Mouse (Mus musculus) embryo, embryonic 10.5 days (tissue): Measurements from ENCODE around the gene Galnt13.
"Not testable (repeated sequence)": the region's sequence is repeated elsewhere in the genome, so short reads cannot be mapped to it uniquely, and the experiment has no call there.

Experiments used
- DNase-seq: peaks from one replicate; pipeline ENCODE4 v3.0.0-alpha.2; 2015; ENCODE audit warnings: low spot score

Gene Galnt13

GRCm38 (mm10) chr2:54915088-54915670 lies 479.1 kb downstream of the Galnt13 start:
- no peak for DNase-seq

- no peak for DNase-seq
Measured at GRCm38 (mm10) chr2:54936369-54936768, 500.3 kb downstream of the Galnt13 start.

DNA sequence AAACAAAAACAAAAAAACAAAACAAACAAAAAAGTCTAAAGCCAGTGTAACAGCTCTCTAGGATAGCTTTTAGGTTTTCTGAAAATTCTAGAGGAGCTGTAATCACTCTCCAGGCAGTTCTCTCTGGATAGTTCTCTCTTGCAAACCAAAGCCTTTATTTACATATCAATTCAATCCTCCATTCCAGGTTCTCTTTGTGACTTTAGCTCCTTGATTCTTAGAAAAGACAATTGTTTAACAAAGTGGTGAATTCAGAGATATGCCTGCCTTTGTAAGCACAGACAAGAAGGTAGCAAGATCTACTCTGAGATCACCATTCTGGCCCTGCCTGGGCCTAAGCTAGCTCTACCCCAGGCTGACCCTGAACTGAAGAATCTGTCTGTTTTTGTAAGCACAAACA lies 501.2 kb downstream of the Galnt13 start:
- no peak for DNase-seq

DNA sequence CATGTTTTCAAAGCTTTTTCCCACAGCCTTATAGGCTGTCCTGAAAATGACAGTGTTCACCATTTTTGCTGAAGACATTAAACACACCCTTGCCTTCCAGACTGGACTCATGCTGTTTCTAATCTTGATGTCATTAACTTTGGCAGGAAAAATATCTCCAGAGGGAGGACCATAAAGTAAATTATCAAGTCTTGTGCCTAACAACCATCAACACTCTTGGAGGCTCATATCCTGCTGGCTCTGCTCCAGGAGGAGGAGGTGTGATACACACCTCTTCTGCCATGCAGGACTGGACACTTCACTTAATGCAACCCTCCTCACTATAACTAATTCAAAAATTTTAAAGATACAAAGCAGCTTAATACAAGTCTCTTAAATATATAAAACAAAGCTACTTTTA lies 502.0 kb downstream of the Galnt13 start:
- DNase-seq: no peak

DNA sequence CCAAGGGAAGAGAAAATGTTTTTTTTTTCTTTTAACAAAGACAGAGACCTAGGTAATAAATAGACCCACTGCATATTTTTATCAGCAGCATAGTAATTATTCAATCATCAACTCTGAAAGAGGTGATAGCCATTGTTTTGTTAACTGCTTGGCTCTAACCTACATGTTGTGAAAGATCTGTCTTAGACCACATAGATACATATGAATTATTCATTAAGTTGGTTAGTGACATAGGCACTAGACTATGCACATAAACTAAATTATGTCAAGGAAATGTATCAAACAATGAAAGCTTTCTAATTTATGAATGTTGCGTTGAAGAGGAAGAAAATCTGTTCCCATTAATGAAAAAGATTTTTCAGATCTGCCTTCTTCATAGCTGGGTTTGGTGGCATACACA lies 507.3 kb downstream of the Galnt13 start:
- DNase-seq: no peak

DNA sequence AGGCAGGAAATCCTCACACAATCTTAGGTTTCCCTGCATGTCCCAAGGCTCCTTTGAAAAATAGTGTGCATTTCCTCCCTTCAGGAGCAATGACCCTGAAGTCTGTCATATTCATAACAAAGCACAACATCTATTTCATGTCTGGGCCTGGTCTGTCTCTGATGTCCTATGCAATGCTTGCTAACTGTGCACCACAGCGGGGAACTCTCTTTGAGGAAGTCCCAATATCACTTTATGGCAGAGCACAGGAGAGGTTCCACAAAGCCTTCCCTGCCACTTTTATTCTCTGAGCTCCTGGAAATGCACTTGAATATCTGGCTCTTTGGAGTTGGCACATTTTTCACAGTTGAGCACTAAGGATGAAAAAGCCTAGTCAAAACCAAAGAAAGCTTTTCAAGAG lies 547.7 kb downstream of the Galnt13 start:
- no peak for DNase-seq

- not testable (repeated sequence) for DNase-seq
Measured at GRCm38 (mm10) chr2:55022539-55022938, 586.4 kb downstream of the Galnt13 start.

DNA sequence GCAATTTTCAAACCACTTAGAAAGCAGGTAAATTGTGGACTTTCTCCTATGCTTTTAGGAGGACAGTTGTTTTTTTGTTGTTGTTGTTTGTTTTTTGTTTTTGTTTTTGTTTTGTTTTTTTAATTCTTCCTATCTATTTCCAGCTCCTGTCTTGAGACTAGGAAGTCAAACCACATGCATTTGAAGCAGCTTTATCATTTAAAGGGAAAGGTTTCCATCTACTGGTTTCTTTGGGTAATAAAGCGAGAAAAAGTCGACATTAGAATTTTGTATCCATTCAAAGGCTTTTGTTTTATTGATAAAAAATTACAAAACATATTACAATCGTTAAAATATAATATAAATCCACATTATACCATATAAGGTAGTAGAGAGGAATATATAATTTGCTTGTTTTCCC lies 598.5 kb downstream of the Galnt13 start:
- peak; percentile 5 for DNase-seq

DNA sequence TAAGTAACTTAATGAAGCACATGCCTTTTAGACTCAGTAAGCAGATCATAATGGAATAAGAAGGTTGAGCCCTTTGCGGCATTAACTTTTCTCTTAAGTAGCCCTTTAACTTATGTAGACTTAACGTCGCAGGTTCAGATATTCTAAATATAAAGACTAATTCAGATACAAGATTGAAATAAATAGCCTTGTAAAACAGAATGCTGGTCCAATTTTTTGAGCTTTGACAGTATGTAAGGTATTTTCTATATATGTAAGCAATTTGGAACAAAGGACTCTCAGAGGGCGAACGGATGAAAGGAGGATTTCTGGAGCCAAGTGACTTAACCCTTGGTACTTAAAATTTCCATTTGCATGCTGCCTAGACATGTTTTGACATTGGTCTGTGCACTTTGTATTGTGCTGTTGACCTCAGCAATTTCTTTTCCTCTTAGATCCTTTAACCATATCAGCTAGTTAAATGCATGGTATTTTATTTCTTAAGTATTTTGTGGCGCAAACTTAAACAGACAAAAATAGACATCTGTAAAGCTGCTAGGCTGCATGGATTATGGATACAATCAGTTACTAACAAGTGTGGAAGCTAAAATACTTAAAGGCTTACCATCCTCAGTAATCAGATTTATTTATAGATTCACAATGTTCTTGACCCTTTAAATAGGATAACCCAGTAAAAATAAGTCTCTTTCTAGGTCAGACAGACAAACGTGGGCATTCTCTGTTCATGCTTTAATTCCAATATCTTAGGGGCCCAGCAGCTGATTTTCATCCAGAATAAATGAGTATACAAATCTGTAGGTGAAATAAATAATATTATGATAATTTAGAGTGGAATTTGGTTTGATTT lies 629.6 kb downstream of the Galnt13 start:
- peak; percentile 24 for DNase-seq

DNA sequence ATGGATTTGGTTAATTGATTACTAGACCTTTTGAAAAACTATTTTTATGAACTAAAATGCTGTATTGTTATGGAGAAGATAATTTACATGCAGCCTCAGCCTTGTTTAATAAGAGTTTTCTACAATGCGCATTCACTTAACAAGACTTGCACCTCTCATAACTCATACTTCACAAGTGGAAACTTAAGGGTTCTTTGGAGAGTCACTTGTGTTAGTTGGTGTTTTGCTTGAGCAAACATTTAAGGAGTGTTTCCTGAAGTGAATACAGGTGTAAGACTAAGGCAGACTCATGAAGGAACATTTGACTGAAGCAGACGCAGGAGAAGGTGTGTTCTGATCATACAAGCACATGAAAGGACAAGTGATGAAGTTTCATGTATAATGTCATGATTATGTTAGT lies 649.5 kb downstream of the Galnt13 start:
- DNase-seq: no peak

DNA sequence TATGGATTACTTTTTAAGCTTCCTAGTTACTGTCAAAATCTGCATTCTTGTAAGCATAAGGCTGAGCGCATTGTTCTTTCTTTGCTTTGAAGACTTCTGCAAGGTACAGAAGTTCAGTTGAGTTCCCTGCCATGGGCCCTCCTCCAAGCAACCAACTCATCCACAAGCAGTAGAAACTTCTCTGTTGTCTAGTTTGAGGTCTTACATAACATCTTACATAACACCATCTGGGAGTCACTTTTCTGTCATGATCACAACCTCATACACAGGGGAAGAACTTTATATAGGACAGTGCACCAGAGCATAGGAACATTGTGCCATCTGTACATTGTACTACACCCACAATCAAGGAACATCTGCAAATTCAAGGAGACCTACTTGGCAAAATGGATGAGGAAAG lies 651.9 kb downstream of the Galnt13 start:
- no peak for DNase-seq

GRCm38 (mm10) chr2:55090332-55090731 lies 654.2 kb downstream of the Galnt13 start:
- DNase-seq: peak; percentile 58

DNA sequence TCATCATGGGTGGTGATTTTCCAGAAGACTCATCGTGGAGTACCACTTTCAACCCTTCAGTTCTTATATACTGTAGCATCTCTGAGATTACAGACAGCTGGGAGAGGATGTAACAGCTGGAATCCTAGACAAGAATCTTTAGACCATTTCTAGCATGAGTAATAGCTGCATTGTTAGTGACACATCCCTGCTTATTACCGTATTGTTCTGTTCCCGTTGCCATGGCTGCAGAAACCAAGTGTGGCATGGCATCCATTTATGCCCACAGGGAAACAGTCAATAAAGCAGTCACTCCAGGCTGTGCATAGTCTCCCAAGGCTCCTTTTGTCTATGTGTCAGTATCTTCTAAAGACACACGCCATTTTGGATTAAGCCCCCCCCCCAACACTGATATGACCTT lies 655.4 kb downstream of the Galnt13 start:
- peak; percentile 63 for DNase-seq

DNA sequence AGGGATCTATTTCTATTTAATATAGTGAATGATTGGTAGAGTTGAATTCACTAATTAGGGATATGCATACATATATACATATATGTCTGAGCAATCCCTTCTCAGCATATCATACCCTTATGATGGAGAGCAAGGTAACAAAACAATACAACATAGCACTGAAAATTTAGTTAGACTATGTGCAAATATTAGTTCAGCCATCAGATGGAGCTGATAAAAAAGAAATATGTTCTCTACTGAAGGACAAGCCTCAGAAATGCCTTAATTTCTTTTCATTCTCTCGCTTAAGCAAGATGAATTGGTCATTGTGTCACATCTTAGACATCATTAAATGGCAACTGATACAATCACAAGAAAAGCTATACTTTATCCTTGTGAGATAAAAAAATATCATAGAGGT lies 663.0 kb downstream of the Galnt13 start:
- DNase-seq: no peak

DNA sequence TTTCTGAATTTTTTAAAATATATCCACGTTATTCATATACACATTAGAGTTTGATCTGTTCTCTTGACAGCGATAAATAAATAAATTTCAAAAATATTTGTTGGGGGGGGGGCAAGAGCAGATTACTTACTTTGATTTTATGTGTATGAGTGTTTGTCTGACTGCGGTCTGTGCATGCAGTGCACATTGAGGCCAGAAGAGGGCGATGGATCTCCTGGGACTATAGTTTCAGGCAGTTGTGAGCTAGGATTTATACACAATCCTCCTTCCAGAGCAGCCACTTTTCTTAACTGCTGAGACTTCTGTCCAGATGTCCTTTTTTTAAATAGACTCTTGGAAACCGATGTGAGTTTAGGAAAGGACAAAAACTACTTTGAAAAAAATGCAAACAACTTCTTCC lies 665.2 kb downstream of the Galnt13 start:
- peak; percentile 5 for DNase-seq

DNA sequence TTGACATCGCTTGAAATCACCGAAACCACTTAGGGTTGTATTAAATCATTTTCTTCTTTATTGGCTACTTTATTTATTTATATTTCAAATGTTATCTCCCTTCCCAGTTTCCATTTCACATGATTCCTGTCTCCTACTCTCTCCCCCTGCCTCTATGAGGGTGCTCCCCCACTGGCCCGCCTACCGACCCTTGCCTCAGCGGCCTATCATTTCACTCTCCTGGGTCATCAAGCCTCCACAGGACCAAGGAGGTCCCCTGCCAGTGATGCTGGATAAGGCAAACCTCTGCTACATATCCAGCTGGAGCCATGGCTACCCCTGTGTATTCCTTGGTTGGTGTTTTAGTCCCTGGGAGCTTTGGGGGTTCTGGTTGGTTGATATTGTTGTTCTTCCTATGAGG lies 667.4 kb downstream of the Galnt13 start:
- no peak for DNase-seq

- DNase-seq: no peak
Measured at GRCm38 (mm10) chr2:55107828-55108227, 671.7 kb downstream of the Galnt13 start.

DNA sequence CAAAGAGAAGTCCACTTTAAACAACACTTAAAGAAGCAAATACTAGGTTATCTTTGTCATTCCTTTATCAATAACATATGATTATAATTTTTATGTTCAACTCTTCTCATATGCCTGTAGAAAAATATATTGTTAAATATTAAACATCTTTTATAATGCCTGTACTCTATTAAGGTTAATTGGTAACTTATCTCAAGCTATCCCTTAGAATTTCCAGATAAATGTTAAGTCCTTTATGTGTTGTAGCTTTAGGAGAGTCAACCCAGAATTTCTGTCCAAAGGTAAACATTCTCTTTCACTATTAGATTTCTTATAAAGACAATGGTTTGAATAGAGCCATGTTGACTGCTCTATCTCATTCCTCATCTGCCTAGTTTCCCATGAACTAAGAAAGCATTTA lies 717.0 kb downstream of the Galnt13 start:
- no peak for DNase-seq

GRCm38 (mm10) chr2:55164781-55165180 lies 728.7 kb downstream of the Galnt13 start:
- DNase-seq: no peak
